Mouse (Mus musculus) CH12.LX (cell line): ENCODE data around the gene 4933428G20Rik.

ENCODE experiments used
- BHLHE40 ChIP-seq: IDR thresholded peaks from 2 replicates; pipeline ENCODE4 v1.6.1; 2011; ENCODE audit warnings: mild to moderate bottlenecking, low read depth, low read length, improper control_type of control experiment
- CTCF ChIP-seq, 2 experiments: IDR thresholded peaks in 1 of 2; conservative IDR thresholded peaks in 1 of 2; 2 replicates each; pipeline ENCODE4 v1.5.1; 2011 to 2012; ENCODE audit warnings: low read depth in 2 of 2, low read length in 2 of 2, improper control_type of control experiment in 1 of 2, inconsistent platforms in 1 of 2, mild to moderate bottlenecking in 1 of 2, moderate library complexity in 1 of 2
- ELF1 ChIP-seq: IDR thresholded peaks from 2 replicates; pipeline ENCODE4 v1.6.1; 2014; ENCODE audit warnings: low read depth, mild to moderate bottlenecking, inconsistent platforms, low read length, improper control_type of control experiment
- EP300 ChIP-seq: IDR thresholded peaks from 2 replicates; pipeline ENCODE4 v1.6.1; 2011; ENCODE audit warnings: low read length, improper control_type of control experiment
- ETS1 ChIP-seq: conservative IDR thresholded peaks from 2 replicates; pipeline ENCODE4 v1.6.1; 2012; ENCODE audit warnings: low read depth, mild to moderate bottlenecking, inconsistent platforms, low read length, improper control_type of control experiment, moderate library complexity
- MAFK ChIP-seq: IDR thresholded peaks from 2 replicates; pipeline ENCODE4 v1.6.1; 2011; ENCODE audit warnings: low read length, improper control_type of control experiment; ENCODE audit not compliant: insufficient replicate concordance
- NRF1 ChIP-seq: IDR thresholded peaks from 2 replicates; pipeline ENCODE4 v1.6.1; 2014; ENCODE audit warnings: low read depth, mild to moderate bottlenecking, inconsistent platforms, low read length, improper control_type of control experiment, moderate library complexity
- POLR2A ChIP-seq: IDR thresholded peaks from 2 replicates; pipeline ENCODE4 v1.6.1; 2011; ENCODE audit warnings: low read depth, mild to moderate bottlenecking, improper control_type of control experiment, low read length
- UBTF ChIP-seq: IDR thresholded peaks from 2 replicates; pipeline ENCODE4 v1.6.1; 2012; ENCODE audit warnings: low read depth, mild to moderate bottlenecking, inconsistent platforms, low read length, improper control_type of control experiment, moderate library complexity
- ZMIZ1 ChIP-seq: IDR thresholded peaks from 2 replicates; pipeline ENCODE4 v1.6.1; 2012; ENCODE audit warnings: low read depth, mild to moderate bottlenecking, inconsistent platforms, low read length, improper control_type of control experiment

GRCm38 (mm10) chr11:97523107-97523506 is 23.0 kb upstream of the 4933428G20Rik start:
- no peak for TF ChIP-seq EP300
- TF ChIP-seq NRF1, result no peak
- no peak for TF ChIP-seq MAFK
- no peak for TF ChIP-seq CTCF (conservative IDR thresholded peaks at IDR 0.05 in 1 of 2, IDR thresholded peaks at IDR 0.05 in 1 of 2; ENCODE audit: low read depth in 2 of 2, low read length in 2 of 2)
- no peak for TF ChIP-seq POLR2A
- no peak for TF ChIP-seq ETS1
- TF ChIP-seq UBTF, result no peak
- TF ChIP-seq ELF1, result no peak
- TF ChIP-seq BHLHE40, result no peak
- no peak for TF ChIP-seq ZMIZ1
